Mouse (Mus musculus) lung, postnatal 4 days (tissue): ENCODE data around the gene Ehd4.
A peak's percentile ranks its signal among the peaks of the same experiment; 100 is the strongest.

Experiments used
- DNase-seq, 2 experiments: peaks; one replicate each; pipeline ENCODE4 v3.0.0; 2021

Gene Ehd4

DNA sequence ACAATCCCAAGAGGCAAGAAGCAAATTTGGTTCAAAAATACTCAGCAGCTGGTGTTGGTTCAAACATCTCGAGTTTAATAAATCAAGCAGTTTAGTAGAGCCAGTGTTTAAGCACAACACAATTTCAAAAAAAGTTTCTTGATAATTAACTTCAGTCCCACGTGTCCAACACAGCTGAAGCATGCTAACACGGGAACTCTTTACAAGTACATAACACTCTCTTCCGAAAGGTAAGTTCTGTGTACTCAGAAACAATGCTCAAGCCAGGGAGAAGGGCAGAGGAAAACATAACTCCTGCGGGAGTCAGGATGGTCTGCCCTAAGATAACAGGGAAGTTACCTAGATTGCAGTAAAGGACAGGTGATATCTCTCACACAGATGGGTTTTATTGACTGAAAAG, 12.1 kb downstream of the Ehd4 start:
- no peak for DNase-seq

DNA sequence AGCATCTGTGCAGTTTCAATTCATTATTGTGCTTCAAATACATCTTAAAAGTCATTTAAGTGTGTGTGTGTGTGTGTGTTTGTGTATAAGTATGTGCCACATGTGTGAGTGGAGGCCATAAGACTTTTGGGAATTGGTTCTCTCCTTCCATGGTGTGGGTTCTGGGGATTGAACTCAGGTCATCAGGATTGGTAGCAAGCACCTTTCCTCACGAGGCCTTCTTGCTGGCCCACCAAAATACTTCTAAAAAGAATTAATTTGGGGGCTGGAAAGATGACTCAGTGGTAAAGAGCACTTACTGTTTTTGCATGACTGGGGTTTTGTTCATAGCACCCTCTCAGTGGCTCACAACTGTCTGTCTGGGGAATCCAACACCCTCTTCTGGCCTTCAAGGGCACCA, 12.7 kb downstream of the Ehd4 start:
- no peak for DNase-seq

DNA sequence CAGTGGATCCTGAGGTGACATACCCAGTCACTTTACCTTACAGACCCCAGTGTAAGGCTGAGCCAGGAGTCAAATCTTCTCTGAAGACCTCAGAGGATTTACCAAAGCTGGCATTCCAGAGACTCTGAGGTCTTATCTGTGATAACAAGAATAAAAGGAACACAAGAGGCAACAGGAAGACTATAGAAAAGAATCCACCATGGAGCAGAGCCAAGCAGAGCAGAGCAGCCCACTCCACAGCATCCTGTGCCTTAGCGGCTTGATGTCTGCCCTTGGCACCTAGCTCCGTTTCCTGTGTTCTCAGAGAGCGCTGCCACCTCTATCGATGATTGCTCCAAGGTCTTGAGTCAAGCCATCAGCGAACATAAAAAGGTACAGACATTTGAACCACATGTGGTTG, 14.1 kb downstream of the Ehd4 start:
- DNase-seq, result peak; percentile 25 to 57

DNA sequence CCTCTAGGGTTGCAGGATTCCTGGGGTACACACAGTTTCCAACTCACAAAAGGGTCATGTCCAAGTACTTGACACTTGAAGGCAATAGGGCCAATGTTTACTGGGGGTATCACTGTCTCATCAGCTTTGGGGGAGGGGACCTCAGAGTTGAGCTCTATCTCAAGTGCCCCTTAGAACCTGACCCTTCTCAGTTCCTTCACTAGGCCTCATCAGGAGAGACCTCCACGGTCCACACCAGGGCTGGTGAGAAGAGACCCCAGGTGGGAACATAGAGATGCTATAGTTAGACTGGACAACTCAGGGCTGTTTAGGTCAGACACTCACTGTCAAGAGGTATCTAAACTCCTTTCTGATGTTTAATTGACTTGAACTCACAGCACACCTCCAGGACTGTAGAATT, 15.3 kb downstream of the Ehd4 start:
- DNase-seq, result no peak

DNA sequence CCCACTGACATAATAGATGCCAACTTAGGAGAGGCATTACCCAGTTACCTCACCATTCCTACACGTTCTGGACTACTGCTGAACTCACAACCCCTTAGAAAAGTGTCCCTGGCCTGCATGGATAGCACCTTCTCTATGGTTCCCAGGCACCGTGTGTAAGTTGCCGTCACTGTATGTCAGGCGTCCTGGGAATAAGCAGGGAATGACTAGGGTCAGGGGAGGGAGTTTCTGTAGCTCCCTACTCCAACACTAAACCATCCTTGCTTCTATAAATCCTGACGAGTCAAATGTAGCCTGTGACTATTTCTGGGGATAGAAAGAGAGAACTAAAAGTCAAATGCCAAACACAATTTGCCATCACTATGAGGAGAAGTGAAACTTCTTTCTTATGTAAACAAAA, 17.1 kb downstream of the Ehd4 start:
- DNase-seq, result no peak

DNA sequence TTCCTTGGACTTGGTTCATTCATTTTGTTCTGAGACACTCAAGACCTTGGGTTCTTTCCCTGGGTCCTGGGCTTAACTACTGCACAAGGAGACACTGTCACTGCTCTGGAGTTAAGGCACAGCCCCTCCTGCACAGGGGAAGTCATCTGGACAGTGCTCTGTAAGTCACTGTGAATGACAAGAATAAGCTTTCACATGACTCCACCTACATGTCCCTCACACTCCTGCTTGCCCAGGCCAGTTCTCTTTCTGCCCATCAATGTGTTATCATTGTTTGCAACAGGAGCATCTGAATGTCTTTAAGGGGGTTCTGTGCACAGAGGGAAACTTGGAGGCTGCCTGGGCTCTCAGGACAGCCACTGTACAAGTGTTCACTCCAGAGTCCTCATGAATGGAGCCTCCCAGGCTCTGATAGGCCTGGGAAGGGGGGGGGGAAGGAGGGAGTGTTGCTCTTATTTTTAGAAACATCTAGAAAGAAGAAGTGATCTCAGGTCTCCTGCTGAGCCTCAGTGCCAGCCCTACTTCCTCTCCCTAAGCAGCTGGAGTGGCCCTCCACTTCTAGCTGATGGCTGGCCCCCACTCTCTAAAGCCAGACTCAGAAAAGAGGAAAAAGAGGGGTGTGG, 19.8 kb downstream of the Ehd4 start:
- DNase-seq, result peak; percentile 38 to 53

DNA sequence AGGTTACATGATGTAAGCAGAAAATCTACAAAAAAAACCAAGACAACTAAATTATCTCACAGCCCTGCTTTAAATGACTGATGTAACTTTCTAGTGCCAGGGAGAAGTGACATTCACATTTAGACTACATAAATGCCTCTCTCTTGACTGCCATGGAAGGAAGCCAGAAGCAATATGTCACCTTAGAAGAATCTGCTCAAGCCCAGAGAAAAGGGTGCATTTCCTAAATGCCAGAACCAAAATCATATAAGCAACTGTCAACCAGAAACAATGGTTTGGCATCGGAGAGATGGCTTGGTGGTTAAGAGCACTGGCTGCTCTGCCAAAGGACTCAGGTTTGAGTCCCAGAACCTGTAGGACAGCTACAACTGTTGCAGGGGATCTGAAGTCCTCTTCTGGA, 22.5 kb downstream of the Ehd4 start:
- DNase-seq, result no peak

DNA sequence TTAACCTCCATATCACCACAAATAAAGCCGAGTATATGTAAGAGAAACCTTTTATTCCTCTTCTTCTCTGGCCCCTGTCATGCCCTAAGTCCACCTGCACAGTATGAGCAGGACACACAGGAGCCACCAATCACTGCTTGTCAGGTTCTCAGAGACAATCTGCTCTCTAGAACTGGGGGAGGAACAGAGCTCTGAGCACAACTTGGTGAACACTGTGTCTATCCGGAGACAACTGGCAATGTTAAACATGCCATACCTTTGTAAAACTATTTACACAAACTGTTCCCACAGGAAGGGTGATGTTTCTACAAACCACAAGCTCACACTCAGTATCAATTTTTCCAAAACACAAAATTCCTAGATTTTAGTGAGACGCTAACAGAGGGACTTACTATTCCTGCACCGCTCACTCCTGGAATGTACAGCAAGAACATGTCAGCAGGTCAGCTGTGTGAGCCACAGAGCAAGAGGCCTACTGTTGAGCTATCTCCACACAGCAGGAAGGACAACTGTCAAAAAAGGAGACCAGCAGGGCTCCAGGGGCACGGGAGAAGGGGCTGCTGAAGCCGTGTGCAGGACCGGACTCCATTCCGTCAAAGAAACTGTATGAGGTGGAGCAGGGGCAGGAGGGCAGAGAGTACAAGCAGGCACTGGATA, 25.0 kb downstream of the Ehd4 start:
- DNase-seq, result no peak

DNA sequence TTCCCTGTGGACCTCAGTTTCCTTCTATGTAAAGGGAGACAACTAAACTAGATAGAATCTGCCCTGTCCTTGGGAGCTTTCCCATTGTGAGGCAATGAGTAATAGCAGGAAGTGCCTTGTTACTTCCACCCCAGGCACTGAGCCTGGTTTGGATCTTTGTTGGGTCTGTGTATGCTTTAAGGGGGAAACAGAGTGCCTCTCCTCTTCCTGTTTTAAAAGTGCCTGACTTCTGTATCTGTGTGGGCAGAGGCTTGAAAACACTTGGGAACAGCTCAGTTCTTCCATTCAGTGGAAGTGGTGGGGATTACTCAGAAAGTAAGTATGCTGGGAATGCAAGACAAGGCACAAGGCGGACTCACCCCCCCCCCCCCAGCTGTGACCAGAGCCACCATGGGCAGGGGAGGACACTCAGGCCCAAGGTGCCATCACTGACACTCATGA, 25.8 kb downstream of the Ehd4 start:
- peak; percentile 58 to 62 for DNase-seq

DNA sequence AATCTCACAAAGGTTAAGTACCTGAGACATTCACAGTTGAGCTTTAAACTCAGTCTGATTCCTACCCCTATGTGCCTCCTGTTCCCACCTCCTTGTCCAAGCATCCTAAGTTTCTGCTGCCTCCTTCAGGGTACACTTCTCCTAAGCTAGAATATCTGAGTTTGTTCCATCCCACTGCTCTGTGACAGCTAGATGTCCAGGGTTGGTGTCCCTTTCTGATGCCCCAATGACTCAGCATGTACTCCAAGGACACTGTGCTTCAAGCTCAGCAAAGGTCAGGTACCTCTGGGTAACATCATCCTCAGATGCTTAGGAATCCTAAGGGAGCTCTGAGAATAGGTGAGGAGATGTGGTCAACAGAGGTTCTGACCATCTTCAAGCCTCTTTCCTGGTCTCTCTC, 26.4 kb downstream of the Ehd4 start:
- DNase-seq, result no peak

DNA sequence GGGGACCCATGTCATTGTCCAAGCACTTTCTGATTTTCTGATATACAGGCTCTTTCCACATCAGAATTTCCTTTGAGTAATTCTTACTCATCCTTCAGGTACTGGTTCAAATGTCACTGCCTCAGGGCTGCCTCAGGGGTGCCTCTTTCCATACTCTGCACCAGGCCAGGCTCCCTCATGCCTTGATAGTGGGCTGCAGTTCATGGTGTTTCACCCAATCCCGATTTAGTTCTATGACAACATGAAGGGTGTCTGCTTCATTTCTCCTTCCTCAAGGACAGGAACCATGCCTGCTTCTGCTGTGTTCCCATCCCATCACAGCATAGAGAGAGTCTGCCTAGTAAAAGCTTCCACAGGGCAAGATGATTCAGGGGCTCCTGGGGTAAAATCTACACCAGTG, 27.5 kb downstream of the Ehd4 start:
- no peak for DNase-seq

DNA sequence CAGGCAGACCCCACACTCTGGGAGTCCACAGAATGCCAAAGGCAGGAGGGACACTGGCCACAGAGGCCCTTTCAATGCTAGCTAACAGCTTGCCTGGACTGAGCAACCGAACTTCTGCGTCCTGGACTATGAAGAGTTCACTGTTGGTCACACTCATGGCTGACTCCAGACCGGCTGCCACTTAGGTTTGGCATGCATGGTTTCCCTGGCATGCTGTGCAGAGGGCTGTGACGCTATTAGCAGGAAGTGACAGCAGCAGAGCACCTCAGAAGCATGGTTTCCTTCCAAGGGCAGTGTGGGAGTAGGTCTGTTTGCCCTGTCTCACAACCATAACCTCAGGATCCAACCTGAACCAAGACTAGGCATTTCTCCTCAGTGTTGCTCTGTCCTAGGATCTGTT, 28.0 kb downstream of the Ehd4 start:
- DNase-seq, result peak in 1 of 2 experiments; percentile 32

DNA sequence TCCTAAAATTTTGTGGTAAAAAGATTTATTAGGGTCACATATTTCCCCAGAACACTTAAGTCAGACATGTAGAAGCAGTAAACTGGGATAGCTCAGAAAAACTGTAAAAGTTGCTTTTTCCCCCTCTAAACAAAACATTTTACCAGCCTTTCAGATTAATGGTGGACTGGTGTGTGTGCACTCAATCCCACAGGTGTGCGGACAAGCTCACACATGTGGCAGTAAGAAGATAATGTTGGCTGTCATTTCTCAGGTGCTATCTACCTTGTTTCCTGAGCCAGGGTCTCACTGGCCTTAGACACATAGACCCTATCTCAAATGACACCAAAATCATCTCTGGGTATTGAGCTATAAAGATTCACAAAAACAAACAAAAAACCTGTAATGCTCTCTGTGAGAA, 28.9 kb downstream of the Ehd4 start:
- no peak for DNase-seq

DNA sequence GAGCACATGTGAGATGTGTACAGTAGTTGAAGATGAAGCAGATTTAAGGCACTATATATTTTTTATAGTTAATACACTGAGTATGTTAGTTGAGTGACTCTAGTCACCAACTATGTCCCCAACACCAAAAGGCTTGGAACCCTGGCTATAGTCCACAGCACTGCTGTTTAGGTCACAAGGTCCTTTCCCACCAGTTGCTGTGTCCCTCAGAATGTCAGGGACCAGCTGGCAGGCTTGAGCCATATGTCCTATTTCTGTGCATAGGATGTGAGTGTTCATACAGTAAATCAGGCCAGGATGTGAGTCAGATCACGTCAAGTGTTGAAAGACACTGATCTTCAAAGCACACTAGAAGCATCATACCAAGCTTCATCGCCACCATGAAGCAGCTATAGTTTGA, 29.5 kb downstream of the Ehd4 start:
- peak in 1 of 2 experiments; percentile 27 for DNase-seq

DNA sequence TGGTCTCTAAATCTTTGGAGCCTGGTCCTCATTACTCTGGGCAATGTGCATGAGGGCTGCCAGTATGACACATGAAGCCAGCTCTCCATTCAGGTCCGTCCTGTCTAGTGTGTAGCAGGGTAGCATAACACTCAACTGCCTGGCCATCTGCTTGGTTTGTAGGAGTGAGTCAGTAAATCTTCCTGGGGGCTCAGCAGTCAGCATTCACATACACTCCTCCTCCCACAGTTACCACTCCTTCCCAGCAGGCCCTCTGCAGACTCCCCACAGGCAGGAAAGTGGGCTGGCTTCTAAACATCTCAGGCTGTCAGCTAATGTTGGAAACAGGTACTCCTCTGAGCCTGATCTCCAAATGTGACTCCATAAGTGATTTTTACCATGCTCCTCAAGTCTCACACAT, 30.3 kb downstream of the Ehd4 start:
- no peak for DNase-seq

DNA sequence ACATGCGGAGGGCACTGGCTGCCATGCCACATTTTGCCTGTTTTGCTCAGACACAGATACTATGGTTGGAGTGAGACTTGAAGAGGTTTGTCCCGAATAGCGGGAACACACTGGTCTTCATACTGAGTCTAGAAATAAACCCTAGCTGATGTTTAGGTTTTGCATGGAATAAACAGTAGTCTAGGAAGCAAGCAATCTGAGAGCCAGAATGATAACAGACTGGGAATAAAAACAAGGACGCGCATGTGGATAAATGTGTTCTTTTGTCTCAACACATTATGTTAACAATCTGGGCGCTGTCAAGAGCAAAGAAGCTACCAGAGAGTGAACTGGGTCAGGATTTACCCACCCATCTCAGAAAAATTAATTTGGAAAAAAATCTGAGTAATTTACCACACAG, 31.4 kb downstream of the Ehd4 start:
- DNase-seq, result no peak

DNA sequence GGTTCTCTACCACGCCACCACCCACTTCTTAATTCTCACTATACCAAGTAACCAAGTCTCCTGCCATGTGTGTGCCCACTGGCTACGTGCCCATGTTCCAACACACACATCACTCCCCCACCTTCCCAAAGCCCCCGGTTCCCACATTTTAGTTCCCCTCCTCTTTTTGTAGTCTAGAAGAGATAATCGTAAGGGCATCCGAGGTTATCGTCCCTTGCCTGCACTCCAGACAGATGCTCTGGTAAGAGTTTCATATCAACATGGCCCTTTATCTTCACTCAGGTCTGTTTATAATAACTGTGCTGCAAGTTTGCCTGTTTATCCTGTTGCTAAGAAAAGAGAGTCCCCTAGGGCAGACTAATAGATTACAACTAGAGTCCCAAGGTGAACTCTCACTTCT, 37.1 kb downstream of the Ehd4 start:
- no peak for DNase-seq

DNA sequence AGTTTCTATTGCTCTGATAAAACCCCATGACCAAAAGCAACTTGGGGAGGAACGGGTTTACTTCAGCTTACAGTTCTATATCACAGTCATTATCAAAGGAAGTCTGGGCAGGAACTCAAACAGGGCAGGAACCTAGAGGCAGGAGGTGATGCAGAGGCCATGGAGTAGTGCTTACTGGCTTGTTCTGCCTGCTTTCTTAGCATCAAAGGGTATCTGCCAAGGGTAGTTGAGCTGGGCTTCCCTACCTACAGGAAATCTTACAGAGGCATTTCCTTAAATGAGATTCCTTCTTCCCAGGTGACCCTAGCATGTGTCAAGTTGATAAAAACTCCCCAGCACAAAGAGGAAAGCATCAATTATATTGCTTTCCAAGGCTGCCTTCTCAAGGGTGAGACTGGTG, 38.0 kb downstream of the Ehd4 start:
- no peak for DNase-seq

DNA sequence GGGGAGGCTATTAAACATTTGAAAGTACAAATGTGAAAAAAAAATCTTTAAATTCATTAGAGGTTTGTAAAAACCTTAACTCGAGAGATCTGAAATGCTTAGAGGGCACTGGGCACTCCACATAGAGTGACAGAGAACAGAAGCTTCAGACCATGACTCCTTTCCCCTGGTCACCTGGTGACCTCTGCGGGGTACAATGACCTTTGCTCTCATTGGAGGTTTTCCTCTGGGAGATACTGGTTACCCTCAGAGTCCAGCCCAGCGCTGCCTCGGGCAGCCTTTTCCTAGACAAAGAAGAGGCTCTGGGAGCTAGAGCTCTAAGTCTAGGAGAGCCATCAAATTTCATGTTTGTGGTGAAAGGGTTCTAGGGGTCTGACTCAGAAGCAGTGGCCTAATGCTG, 39.4 kb downstream of the Ehd4 start:
- no peak for DNase-seq

DNA sequence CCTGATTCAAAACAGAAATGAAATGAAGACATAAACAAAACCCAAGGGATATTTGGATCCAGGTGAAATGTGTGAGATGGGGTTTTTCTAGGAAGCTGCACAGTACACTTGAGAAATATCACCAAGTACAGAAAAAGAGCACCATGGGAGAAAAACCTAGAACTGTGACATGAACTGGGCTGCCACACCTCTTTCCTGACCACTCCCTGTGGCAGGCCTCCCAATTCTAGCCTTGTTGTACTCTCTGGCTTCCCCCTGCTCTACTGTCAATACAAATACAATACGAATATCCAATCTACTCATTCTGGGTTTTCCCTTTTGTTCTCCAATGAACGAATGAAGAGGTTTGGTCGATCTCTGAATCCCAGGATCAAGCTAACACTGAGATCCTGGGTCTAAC, 40.4 kb downstream of the Ehd4 start:
- no peak for DNase-seq

DNA sequence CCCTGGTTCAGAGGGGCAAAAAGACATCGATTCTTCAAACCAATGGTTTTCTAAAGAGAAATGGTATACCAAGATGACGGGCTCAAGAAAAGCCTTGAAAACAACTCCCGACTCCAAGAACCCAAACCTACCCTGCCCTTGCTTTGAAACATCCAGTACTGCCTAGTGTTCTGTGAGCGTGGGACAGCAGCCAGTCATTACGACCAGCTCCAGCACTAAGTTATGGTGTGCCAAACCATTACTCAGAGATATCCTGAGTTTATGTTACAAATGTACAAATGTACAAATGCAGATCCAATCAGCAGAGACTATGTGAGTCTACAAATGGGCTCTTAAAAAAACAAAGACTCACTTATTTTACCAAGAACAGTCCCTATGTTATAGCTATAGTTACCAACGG, 40.9 kb downstream of the Ehd4 start:
- DNase-seq, result peak in 1 of 2 experiments; percentile 46

DNA sequence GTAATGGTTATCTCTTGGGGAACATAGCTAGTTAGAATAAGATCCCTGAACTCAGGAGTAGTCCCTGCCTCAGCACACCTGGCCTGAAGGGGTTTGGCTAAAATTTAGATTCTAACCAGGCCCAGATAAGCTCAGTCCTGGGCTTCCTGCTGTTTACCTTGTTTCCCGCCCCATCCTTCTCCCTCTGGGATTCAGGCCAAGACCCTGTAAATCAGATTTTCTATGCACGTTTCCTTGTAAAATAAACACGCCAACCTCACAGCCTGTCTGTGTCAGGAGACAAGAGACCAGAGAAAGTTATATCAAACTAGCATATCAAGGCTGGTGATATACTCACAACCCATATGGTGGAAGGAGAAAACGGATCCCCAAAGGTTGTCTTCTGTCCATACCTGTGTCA, 42.8 kb downstream of the Ehd4 start:
- DNase-seq, result peak; percentile 37 to 44

DNA sequence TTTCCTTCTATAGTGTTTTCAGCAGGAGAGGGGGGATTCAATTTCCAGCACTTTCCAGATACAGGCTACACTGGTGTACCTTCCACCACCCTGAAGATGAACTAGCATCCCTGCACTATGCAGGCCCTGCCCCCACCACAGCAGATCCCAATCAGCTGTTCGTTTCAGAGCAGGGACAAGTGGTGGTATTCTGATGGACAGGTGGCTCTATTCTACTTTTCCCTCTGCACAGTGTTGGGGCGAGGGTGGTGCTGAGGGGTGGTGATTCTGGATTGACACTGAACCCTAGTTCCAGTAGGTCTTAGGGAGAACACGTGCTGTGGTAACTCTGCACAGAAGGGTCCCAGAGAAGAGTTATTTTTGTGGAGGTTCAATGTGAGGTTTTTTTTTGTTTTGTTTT, 43.2 kb downstream of the Ehd4 start:
- DNase-seq, result no peak

DNA sequence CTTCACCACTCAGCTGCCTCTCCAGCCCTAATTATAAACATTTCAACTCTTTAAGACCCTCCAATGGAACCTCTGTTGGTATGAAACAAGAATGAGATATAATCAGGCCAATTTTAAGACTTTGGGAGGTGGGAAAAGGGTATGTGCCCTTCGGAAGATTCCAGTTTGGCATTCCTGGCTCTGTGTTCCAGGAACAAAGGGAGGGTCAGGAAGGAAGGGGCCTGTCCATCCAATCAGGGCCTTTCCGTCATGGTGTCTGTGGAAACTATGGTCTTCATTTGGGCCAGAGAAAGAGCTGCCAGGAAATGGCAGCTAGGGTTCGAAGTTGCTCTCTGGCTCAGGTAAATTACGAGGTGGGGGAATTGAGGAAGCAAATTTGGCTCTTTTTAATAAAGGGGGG, 46.3 kb downstream of the Ehd4 start:
- DNase-seq, result no peak

DNA sequence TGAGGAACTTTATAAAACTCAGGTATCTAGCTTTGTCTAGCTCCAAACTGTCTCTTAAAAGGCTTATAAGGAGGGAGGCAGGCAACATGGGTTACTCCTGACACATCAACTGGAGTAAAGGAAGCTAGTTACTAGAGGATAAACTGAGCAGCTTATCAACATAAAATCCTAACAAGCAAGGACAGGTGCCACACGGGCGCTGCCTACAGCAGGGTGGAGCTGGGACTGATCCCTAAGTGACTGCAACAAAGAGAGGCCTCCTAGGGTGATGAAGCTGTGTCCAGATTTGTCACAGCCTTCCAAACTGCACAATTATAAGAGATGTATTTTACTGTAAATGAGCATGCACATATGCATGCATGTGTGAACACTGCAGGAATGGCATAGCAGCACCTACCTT, 47.0 kb downstream of the Ehd4 start:
- no peak for DNase-seq
